Mouse (Mus musculus): ENCODE measurements around the gene Aspscr1. TPM values are rescaled to one million over a fixed set of nuclear protein-coding genes. Genes with fewer than 3 reads are reported as not detected.

Gene Aspscr1
- total and polyA plus RNA-seq, 2 experiments from 2014 or later = 130 to 148 TPM

DNA sequence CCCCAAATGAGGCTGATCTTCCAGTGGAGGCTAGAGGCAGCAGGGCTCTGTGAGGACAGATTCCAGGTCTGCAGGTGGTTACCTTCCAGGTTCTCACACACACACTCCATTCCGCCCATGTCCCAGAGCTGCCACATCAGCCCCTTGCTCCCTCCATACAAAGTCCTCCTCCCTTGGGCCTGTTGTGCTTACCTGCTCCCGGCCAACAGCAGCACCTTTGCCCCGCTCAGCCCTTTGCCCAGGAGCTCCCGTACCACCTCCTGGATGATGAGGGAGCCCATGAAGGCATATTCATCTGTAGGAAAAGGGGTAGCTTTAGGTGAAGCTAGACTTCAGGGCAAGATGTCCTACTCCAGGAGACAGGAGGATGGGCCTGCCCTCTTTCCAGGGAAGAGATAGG is 15.5 kb upstream of the Aspscr1 start:
- Histone ChIP-seq H3K9me3 (ENCODE audit: low read length) (no peaks in the 10 kb centered on the region), H3K36me3 (ENCODE audit: insufficient read depth, low read length) (no peaks in the 10 kb centered on the region), H3K4me3 (ENCODE audit: low read length) (no peak overlapping the region), H3K9ac (replicated peaks; ENCODE audit: low read length) (no peak overlapping the region), H3K4me1 (ENCODE audit: insufficient read depth, low read length) (no peaks in the 10 kb centered on the region), H3K27ac (no peak overlapping the region), H3K4me2 (ENCODE audit: low read depth, low read length) (no peak overlapping the region), H3K27me3 (ENCODE audit: insufficient read depth, low read length) (peaks cover 56% of the 10 kb centered on the region)
- TF ChIP-seq CTCF (IDR thresholded peaks at IDR 0.05; ENCODE audit: low read depth) = no peak
- ATAC-seq (no peak), DNase-seq (ENCODE audit: low spot score) (no peak)
- WGBS = 92% methylated on average over 4 of the region's 4 CpGs

DNA sequence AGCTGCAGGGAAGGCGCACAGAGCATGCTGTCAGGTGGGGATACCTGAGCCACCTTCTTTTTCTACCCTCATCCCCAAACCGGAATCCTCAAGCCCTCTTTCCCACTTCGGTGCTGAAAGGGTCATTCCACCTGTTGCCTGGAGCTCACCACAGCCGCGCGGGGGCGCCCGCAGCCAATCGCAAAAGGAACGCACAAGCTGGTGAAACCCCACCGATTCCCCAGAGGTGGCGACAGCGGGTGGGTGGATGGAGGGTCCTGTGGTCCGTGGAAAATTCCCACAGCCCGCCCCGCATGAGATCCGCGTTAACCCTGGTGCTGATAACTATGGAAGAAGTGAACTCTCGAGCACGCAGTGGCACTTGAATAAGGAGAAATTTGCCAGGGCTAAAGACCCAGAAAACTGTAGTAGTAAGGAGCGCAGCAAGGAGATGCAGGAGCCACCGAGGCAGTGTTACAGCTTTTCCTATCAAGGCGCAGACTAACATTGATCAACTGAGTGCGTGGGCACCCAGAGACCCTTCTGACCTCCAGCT is 13.8 kb upstream of the Aspscr1 start:
- 0 out of 2 replicates have a peak overlapping the region, but pooled peaks have one; percentile 2 for H3K4me2 ChIP-seq (ENCODE audit: low read depth, low read length)
- H3K27ac ChIP-seq = no peak overlapping the region
- DNase-seq (ENCODE audit: low spot score) = peak; percentile 80
- H3K36me3 ChIP-seq (ENCODE audit: insufficient read depth, low read length) = no peaks in the 10 kb centered on the region
- peak; percentile 81 for TF ChIP-seq CTCF (IDR thresholded peaks at IDR 0.05; ENCODE audit: low read depth)
- 2% methylated on average over 24 of the region's 24 CpGs for WGBS
- peaks cover 68% of the 10 kb centered on the region for H3K27me3 ChIP-seq (ENCODE audit: insufficient read depth, low read length)
- H3K9ac ChIP-seq (replicated peaks; ENCODE audit: low read length) = no peak overlapping the region
- no peaks in the 10 kb centered on the region for H3K4me1 ChIP-seq (ENCODE audit: insufficient read depth, low read length)
- H3K4me3 ChIP-seq (ENCODE audit: low read length) = peak overlapping the region; percentile 32
- no peaks in the 10 kb centered on the region for H3K9me3 ChIP-seq (ENCODE audit: low read length)
- ATAC-seq = no peak

GRCm38 (mm10) chr11:120659509-120660300 is 13.1 kb upstream of the Aspscr1 start:
- Histone ChIP-seq H3K27ac (no peak overlapping the region), H3K4me3 (ENCODE audit: low read length) (peak overlapping the region; percentile 32), H3K9ac (replicated peaks; ENCODE audit: low read length) (no peak overlapping the region; the same call in 1 of the 2 replicates), H3K36me3 (ENCODE audit: insufficient read depth, low read length) (no peaks in the 10 kb centered on the region), H3K27me3 (ENCODE audit: insufficient read depth, low read length) (peaks cover 68% of the 10 kb centered on the region), H3K4me2 (ENCODE audit: low read depth, low read length) (peak overlapping the region; percentile 55), H3K9me3 (ENCODE audit: low read length) (no peaks in the 10 kb centered on the region), H3K4me1 (ENCODE audit: insufficient read depth, low read length) (no peaks in the 10 kb centered on the region)
- no peak for DNase-seq (ENCODE audit: low spot score)
- no peak for ATAC-seq
- WGBS = 2% methylated on average over 50 of the region's 50 CpGs
- no peak for TF ChIP-seq CTCF (IDR thresholded peaks at IDR 0.05; ENCODE audit: low read depth)

- Histone ChIP-seq H3K36me3 (ENCODE audit: insufficient read depth, low read length) (no peaks in the 10 kb centered on the region), H3K4me1 (ENCODE audit: insufficient read depth, low read length) (no peaks in the 10 kb centered on the region), H3K9me3 (ENCODE audit: low read length) (no peaks in the 10 kb centered on the region), H3K4me2 (ENCODE audit: low read depth, low read length) (peak overlapping the region; percentile 55), H3K9ac (replicated peaks; ENCODE audit: low read length) (no peak overlapping the region; the same call in 1 of the 2 replicates), H3K27me3 (ENCODE audit: insufficient read depth, low read length) (peaks cover 68% of the 10 kb centered on the region), H3K4me3 (ENCODE audit: low read length) (peak overlapping the region; percentile 32), H3K27ac (no peak overlapping the region)
- 2% methylated on average over 82 of the region's 95 CpGs for WGBS
- peak; percentile 10; the same call in 1 of the 2 replicates for TF ChIP-seq CTCF (IDR thresholded peaks at IDR 0.05; ENCODE audit: low read depth)
- ATAC-seq (peak; percentile 76; the same call in 1 of the 2 replicates), DNase-seq (ENCODE audit: low spot score) (peak; percentile 66)
Observed at GRCm38 (mm10) chr11:120660301-120661075, 12.3 kb upstream of the Aspscr1 start.

- ATAC-seq (no peak), DNase-seq (ENCODE audit: low spot score) (no peak)
- Histone ChIP-seq H3K9ac (replicated peaks; ENCODE audit: low read length) (no peak within 1 kb of the TSS; the same call in 1 of the 2 replicates), H3K27me3 (ENCODE audit: insufficient read depth, low read length) (peaks cover 68% of the 10 kb centered on the region), H3K9me3 (ENCODE audit: low read length) (no peaks in the 10 kb centered on the region), H3K36me3 (ENCODE audit: insufficient read depth, low read length) (no peaks in the 10 kb centered on the region), H3K4me2 (ENCODE audit: low read depth, low read length) (peak within 1 kb of the TSS; percentile 55), H3K4me3 (ENCODE audit: low read length) (peak within 1 kb of the TSS; percentile 32), H3K27ac (no peak within 1 kb of the TSS), H3K4me1 (ENCODE audit: insufficient read depth, low read length) (no peaks in the 10 kb centered on the region)
- TF ChIP-seq CTCF (IDR thresholded peaks at IDR 0.05; ENCODE audit: low read depth) = no peak
- under 1% methylated on average over 35 of the region's 35 CpGs for WGBS
Observed at GRCm38 (mm10) chr11:120661076-120661460, 11.7 kb upstream of the Aspscr1 start, which contains the start of gene Notum. Gene Notum, minus strand, starts transcription at chr11:120661175.

DNA sequence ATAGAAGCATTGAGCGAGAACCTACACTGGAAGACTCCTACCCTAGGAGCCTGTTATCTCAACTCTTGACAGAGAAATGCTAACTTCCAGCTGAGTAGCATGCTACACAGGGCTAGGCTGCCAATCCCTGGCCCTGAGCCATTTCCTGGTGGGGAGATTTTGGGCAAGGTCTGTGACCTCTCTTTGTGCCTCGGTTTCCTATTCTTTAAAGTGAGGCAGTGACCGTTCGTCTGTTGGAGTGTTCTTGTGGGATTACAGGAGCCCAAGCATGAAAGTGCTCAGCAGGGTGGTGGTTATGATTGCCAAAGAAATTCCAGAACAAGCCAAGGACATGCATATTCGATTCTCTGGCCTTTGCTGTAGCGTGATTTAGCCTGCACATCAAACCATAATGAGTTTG is 10.0 kb upstream of the Aspscr1 start:
- Histone ChIP-seq H3K27me3 (ENCODE audit: insufficient read depth, low read length) (peaks cover 57% of the 10 kb centered on the region), H3K9me3 (ENCODE audit: low read length) (no peaks in the 10 kb centered on the region), H3K27ac (no peak overlapping the region), H3K9ac (replicated peaks; ENCODE audit: low read length) (no peak overlapping the region), H3K4me3 (ENCODE audit: low read length) (no peak overlapping the region), H3K36me3 (ENCODE audit: insufficient read depth, low read length) (no peaks in the 10 kb centered on the region), H3K4me1 (ENCODE audit: insufficient read depth, low read length) (no peaks in the 10 kb centered on the region), H3K4me2 (ENCODE audit: low read depth, low read length) (no peak overlapping the region)
- no peak for DNase-seq (ENCODE audit: low spot score)
- no peak for ATAC-seq
- TF ChIP-seq CTCF (IDR thresholded peaks at IDR 0.05; ENCODE audit: low read depth) = no peak
- WGBS = 34% methylated on average over 6 of the region's 6 CpGs
